Mouse (Mus musculus) erythroblast, adult 5-6 weeks (primary cell): ENCODE results near the gene Dcaf12. TPM values are rescaled to one million over a fixed set of nuclear protein-coding genes. Genes with fewer than 3 reads are reported as not detected.

Source experiments
- ATAC-seq: replicated peaks from 2 replicates; pipeline ENCODE4 v1.8.0; 2016; ENCODE audit warnings: moderate number of reproducible peaks, mild to moderate bottlenecking, moderate TSS enrichment, inconsistent platforms; ENCODE audit not compliant: poor library complexity, low FRiP score, severe bottlenecking
- total RNA-seq, 2 experiments: library from RNA; stranded (forward) in 1 of 2; stranded (reverse) in 1 of 2; fragments of 150-400 nt in 1 of 2; fragments of 200-764, 138-1000 nt in 1 of 2; gene quantifications; 2 replicates each; pipeline versions ENCODE4 v1.2.3 to v1.2.4; 2015 to 2017; ENCODE audit warnings: low replicate concordance in 2 of 2

Dcaf12 gene
- total RNA-seq, 2 experiments from 2014 or later = 200 to 299 TPM

GRCm38 (mm10) chr4:41313722-41314121, 967 bp downstream of the Dcaf12 start:
- ATAC-seq = peak; percentile 37

DNA sequence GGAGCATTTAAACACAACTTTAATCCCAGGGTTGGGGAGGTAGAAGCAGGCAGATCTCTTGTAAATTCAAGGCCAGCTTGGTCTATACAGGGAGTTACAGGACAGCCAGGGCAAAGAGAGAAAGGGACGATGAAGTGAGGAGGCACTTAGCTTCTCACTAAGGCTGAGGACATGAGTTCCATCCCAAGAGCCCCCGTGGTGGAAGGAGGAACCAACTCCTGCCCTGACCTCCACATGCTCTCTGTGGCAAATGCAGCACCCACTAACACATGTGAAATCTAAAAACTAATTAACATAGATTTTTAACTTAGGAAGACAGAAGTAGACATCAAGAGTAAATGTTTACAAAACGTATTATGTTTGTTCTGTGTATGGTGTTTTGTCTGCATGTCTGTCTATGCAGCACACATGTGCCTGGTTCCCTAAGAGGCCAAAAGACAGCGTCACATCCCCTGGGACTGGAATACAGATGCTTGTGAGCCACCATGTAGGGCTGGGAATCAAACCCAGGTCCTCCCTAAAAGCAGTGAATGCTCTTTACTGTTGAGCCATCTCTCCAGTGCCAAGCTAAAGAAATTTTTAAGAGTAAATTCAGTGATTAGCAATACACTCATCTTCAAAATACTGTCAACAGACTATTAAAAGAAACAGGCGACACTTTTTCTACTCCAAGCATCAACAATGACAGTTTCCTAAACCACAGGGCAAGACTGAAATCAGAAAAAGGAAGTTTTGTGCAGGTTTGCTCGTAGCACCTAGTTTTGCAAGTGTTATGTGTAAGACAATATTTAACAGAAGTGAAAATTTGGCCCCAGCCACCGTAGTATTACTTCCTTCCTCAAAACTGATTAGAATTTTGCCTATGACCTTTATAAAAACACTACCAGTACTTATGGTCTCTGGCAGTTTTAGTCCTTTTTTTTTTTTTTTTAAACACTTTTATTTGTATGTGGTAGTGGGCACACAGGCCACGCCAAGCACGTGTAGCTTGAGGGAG, 3.8 kb downstream of the Dcaf12 start:
- ATAC-seq = no peak

- ATAC-seq = no peak
These were observed 7.3 kb downstream of the Dcaf12 start for GRCm38 (mm10) chr4:41307406-41307805.

DNA sequence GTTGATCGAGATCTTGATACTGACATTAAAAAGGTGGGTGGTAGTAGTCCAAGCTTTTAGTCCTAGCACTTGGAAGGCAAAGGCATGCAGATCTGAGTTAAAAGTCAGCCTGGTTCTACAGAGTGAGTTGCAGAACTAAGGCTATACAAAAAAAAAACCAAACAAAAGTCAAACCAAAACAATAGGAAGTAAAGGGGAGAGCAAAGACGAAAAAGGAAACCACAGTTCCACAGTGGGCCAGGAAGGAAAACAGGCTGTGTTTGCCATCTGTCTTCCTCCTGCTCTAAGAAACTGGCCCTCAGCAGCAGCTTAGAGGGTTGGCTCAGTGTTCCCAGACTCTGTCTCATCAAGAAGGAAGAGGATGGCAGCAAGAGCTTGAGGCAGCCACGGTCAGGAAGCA, 10.4 kb downstream of the Dcaf12 start:
- ATAC-seq = no peak

DNA sequence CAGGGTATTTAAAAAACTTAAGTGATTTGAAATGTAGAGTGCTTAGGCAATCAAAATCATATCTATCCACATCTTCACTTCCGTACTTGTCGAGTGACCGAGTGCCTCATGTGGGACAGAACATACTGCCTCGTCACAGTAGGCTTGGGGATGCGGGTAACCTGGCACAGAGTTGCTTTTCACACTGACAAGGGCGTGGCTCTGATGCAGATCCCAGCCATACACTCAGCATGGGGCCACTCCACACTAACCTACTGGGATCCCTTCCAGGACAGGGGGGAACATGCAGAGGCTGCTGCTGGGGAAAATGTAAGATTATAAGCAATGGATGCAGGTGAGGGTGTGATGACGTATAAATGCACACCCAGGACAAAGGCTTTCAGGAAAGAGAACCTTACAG, 11.0 kb downstream of the Dcaf12 start:
- 0 out of 2 replicates have a peak, but pooled peaks have one; percentile 45 for ATAC-seq

- no peak for ATAC-seq
These were observed 15.7 kb downstream of the Dcaf12 start for GRCm38 (mm10) chr4:41298976-41299375.

DNA sequence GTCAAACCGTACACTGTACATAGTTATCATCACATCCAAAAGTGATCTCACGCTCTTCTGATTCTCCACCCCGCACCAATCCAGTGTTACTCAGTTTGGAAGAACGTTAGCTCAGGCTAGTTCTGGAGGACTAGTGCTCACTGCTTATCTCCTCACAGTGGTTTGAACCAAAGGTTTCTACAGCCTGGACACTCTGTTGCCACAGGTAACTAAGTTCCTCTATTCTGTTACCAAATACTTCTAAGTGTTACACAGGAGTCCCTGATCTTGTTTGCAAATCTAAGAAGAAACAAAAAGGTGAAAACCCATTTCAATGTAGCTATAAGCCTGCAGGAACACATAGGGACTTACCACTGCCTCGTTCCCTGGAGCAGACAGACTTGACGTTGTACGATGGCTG, 18.7 kb downstream of the Dcaf12 start:
- ATAC-seq = no peak

- no peak for ATAC-seq
These were observed 19.2 kb downstream of the Dcaf12 start for GRCm38 (mm10) chr4:41295507-41295906.

- no peak for ATAC-seq
These were observed 20.8 kb downstream of the Dcaf12 start for GRCm38 (mm10) chr4:41293907-41294306.

- ATAC-seq = no peak
These were observed 24.9 kb downstream of the Dcaf12 start for GRCm38 (mm10) chr4:41289802-41290201.

- ATAC-seq = peak; percentile 74
These were observed 28.3 kb downstream of the Dcaf12 start for GRCm38 (mm10) chr4:41286420-41286819.

- ATAC-seq = no peak
These were observed 30.6 kb downstream of the Dcaf12 start for GRCm38 (mm10) chr4:41284087-41284486.

DNA sequence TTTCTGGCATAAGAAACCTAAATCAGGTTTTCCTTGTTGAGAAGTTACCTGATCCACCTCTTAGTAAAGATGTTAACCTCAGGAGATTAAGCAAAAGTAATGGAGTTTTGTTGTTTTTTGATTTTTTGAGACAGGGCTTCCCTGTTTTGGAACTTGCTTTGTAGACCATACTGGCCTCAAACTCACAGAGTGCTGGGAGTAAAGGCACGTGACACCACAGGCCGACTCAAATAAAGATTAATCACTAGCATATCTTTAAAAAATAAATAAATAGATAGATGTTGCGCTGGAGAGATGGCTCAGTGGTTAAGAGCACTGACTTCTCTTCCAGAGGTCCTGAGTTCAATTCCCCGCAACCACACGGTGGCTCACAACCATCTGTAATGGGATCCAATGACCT, 38.8 kb downstream of the Dcaf12 start:
- no peak for ATAC-seq

- peak; percentile 90 for ATAC-seq
These were observed 39.5 kb downstream of the Dcaf12 start, which contains the start of gene Ubap2 for GRCm38 (mm10) chr4:41274980-41275850. Gene Ubap2 (minus strand): TSS chr4:41275144.

DNA sequence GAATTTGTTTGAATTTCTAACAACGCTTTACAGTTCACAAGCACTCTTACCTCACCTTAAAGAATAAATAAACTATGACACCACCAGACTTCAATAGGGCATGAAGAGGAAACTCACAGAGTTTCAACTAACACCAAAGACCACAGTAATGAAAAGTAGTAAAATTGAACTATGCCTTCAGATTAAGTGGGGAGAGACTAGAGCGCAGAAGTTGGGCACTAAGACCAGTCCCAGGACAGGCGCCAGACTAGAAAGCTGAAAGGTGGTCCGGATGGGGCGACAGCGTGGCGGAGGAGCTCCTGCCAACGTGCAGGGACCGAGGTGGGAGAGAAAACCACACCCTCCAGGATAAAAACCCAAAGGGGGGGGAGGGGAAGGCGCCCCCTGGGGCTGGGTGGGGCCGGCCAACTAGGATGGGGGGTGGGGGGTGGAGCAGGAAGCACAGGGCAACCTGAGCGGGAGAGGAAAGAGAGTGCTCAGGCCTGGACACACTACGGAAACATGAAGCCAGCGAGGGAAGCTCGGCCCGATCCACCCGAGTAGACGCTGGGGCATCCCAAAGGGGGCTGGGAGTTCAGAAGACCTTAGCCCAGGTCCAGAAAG, 40.2 kb downstream of the Dcaf12 start:
- ATAC-seq = peak; percentile 44

DNA sequence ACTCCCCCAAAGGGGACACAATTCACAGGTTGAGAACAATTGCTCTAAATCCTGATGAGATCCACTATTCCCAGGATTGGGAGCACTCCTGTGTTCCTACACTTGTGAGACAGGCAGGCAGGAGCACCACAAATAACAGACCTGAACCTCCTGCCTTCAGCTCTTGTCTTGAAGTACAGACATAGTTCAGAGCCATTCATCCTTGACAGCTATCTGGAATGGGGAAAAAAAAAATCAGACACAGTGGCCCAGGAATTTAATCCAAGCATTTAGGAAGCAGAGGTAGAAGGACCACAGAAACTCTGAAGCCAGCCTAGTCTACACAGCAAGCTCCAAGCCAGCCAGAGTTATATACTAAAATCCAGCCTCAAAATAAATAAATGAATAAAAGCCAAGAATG, 46.6 kb downstream of the Dcaf12 start:
- no peak for ATAC-seq

- ATAC-seq = no peak
These were observed 48.3 kb downstream of the Dcaf12 start for GRCm38 (mm10) chr4:41266350-41266749.

DNA sequence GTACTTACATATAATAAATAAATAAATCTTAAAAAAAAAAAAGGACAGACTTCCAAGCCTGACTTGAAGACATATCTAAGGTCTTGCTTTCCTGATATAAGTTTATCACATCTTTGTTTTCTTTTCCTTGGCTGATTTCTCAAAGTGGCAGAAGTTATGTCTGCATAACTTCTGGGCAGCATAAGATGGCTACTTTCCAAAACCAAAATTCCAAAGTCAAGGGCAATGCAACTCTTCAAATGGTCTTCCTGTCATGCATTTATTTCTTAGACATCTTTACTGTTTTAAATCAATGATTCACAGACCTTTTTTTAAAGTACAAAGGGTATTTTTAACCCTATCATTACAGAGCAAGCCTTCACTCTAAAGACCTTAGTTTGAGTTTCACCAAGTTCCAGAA, 54.0 kb downstream of the Dcaf12 start:
- no peak for ATAC-seq

- no peak for ATAC-seq
These were observed 55.7 kb downstream of the Dcaf12 start for GRCm38 (mm10) chr4:41259019-41259418.

- ATAC-seq = 0 out of 2 replicates have a peak, but pooled peaks have one; percentile 41
These were observed 56.9 kb downstream of the Dcaf12 start for GRCm38 (mm10) chr4:41257752-41258151.
